ENCODE assay signal across 14 mouse cellular contexts in genomic region chr5:113910705-113911104, GRCm38 (mm10). TPM values are rescaled to one million over a fixed set of nuclear protein-coding genes. Genes with fewer than 3 reads are reported as not detected.
DNase-seq lines count a peak whose midpoint lies in the region; ATAC-seq and TF ChIP-seq lines count a peak whose summit lies in the region.
"Had no signal": no experiment of that assay in that cellular context is flagged by ENCODE, and none has a peak within 500 bp of the region (broad histone marks: within the 10 kb centered on the region; RNA-seq: fewer than 3 reads in every experiment).

No protein-coding gene starts in this region.

- H3K9me3 ChIP-seq in lung, postnatal 0 days (ENCODE audit: low read length): no peaks in the 10 kb centered on the region
- no peaks in the 10 kb centered on the region for H3K9me3 ChIP-seq in kidney, embryonic 15.5 days (replicated peaks)
- H3K9me3 ChIP-seq in liver, embryonic 14.5 days (ENCODE audit: control insufficient read depth, low read length): no peaks in the 10 kb centered on the region
- H3K9me3 ChIP-seq: embryonic facial prominence, embryonic 15.5 days; neural tube, embryonic 13.5 days had no signal

- ATAC-seq in lung, postnatal 0 days: no peak
- no peak for ATAC-seq in kidney, embryonic 15.5 days (replicated peaks; ENCODE audit: low FRiP score)
- no peak for ATAC-seq in liver, embryonic 14.5 days (ENCODE audit: insufficient read depth)
- ATAC-seq: forebrain, embryonic 14.5 days had no signal

- peak overlapping the region; percentile 98; the same call in 1 of the 2 replicates for H3K27ac ChIP-seq in lung, postnatal 0 days (ENCODE audit: low read length)
- peak overlapping the region; percentile 51 for H3K27ac ChIP-seq in kidney, embryonic 15.5 days
- H3K27ac ChIP-seq in liver, embryonic 14.5 days: no peak overlapping the region
- H3K27ac ChIP-seq: embryonic facial prominence, embryonic 15.5 days; heart, adult 2 months; neural tube, embryonic 13.5 days had no signal

- 0 out of 2 replicates have a peak overlapping the region, but pooled peaks have one; percentile 8 for H3K4me2 ChIP-seq in lung, postnatal 0 days (replicated peaks; ENCODE audit: low read depth, low read length)
- no peak overlapping the region for H3K4me2 ChIP-seq in kidney, embryonic 15.5 days
- H3K4me2 ChIP-seq in liver, embryonic 14.5 days (ENCODE audit: low read depth): peak overlapping the region; percentile 38; the same call in 1 of the 2 replicates
- H3K4me2 ChIP-seq: embryonic facial prominence, embryonic 15.5 days; neural tube, embryonic 13.5 days had no signal

- H3K27me3 ChIP-seq in lung, postnatal 0 days (replicated peaks; ENCODE audit: insufficient read depth, low read length): no peaks in the 10 kb centered on the region
- H3K27me3 ChIP-seq in kidney, embryonic 15.5 days: no peaks in the 10 kb centered on the region
- no peaks in the 10 kb centered on the region for H3K27me3 ChIP-seq in liver, embryonic 14.5 days (ENCODE audit: control insufficient read depth, insufficient read depth, low read length)
- H3K27me3 ChIP-seq: embryonic facial prominence, embryonic 15.5 days; neural tube, embryonic 13.5 days had no signal

- no peak for TF ChIP-seq CTCF in lung, postnatal 0 days (IDR thresholded peaks at IDR 0.05)
- TF ChIP-seq CTCF in liver, embryonic 14.5 days (IDR thresholded peaks at IDR 0.05; ENCODE audit: low read depth): no peak

- H3K36me3 ChIP-seq in lung, postnatal 0 days (ENCODE audit: insufficient read depth, low read length): no peaks in the 10 kb centered on the region
- H3K36me3 ChIP-seq in kidney, embryonic 15.5 days: no peaks in the 10 kb centered on the region
- H3K36me3 ChIP-seq in liver, embryonic 14.5 days (replicated peaks; ENCODE audit: control insufficient read depth, insufficient read depth, low read depth): no peaks in the 10 kb centered on the region
- H3K36me3 ChIP-seq: embryonic facial prominence, embryonic 15.5 days; neural tube, embryonic 13.5 days had no signal

- H3K4me1 ChIP-seq in lung, postnatal 0 days (ENCODE audit: insufficient read depth, low read depth, low read length): peaks cover 7% of the 10 kb centered on the region; the same call in 1 of the 2 replicates
- H3K4me1 ChIP-seq in kidney, embryonic 15.5 days: peaks cover 43% of the 10 kb centered on the region
- H3K4me1 ChIP-seq in liver, embryonic 14.5 days (replicated peaks; ENCODE audit: control insufficient read depth in 2 of 2, insufficient read depth in 2 of 2, low read length in 1 of 2): peaks cover 22 to 35% of the 10 kb centered on the region in 2 experiments

- 64% methylated on average over 6 of the region's 6 CpGs for WGBS in lung, postnatal 0 days
- 68% methylated on average over 6 of the region's 6 CpGs for WGBS in kidney, embryonic 15.5 days
- WGBS in liver, embryonic 14.5 days (ENCODE audit: insufficient replicate concordance): 60% methylated on average over 6 of the region's 6 CpGs

- no peak for DNase-seq in lung, postnatal 0 days (ENCODE audit: low spot score)
- DNase-seq in lung, postnatal 10 days: no peak
- DNase-seq in liver, embryonic 14.5 days (ENCODE audit: low read depth in 3 of 3, low spot score in 3 of 3): no peak
- no peak for DNase-seq in T-cell, adult 2 months (ENCODE audit: low spot score)
- no peak for DNase-seq in cerebellum, postnatal 14 days
- no peak for DNase-seq in urinary bladder, postnatal 4 days (ENCODE audit: low spot score in 2 of 2)
- no peak for DNase-seq in left cerebral cortex, adult 18-20 months (ENCODE audit: low spot score in 2 of 2)
- DNase-seq: adrenal gland, postnatal 36 days; heart, adult 2 months; retina, postnatal 1 day had no signal

- no peak overlapping the region for H3K4me3 ChIP-seq in lung, postnatal 0 days (ENCODE audit: low read depth, low read length)
- H3K4me3 ChIP-seq in kidney, embryonic 15.5 days (replicated peaks): no peak overlapping the region
- H3K4me3 ChIP-seq in liver, embryonic 14.5 days (ENCODE audit: insufficient read depth in 1 of 2, low read depth in 2 of 2, low read length in 2 of 2): no peak overlapping the region
- H3K4me3 ChIP-seq: embryonic facial prominence, embryonic 15.5 days; heart, adult 2 months; neural tube, embryonic 13.5 days had no signal

- no peak for TF ChIP-seq EP300 in lung, postnatal 0 days (IDR thresholded peaks at IDR 0.05)
- no peak for TF ChIP-seq EP300 in liver, embryonic 14.5 days (IDR thresholded peaks at IDR 0.05; ENCODE audit: low read depth)

- H3K9ac ChIP-seq in lung, postnatal 0 days (replicated peaks; ENCODE audit: low read depth): no peak overlapping the region
- H3K9ac ChIP-seq in kidney, embryonic 15.5 days: no peak overlapping the region
- no peak overlapping the region for H3K9ac ChIP-seq in liver, embryonic 14.5 days (replicated peaks)
- H3K9ac ChIP-seq: embryonic facial prominence, embryonic 15.5 days; neural tube, embryonic 13.5 days had no signal

RNA-seq across cellular contexts. Expression of gene Coro1c, which starts 2.1 kb away (rescaled TPM):
- 102 and 115 TPM in 2 replicates for polyA plus RNA-seq in lung, postnatal 0 days (2015; fragmentation: Nextera tagmentation; extraction: Ambion mirVana)
- 105 and 119 TPM in 2 replicates for polyA plus RNA-seq in kidney, embryonic 15.5 days (2015; fragmentation: Nextera tagmentation; extraction: Ambion mirVana)
- polyA plus RNA-seq in liver, embryonic 14.5 days (2012; rRNA removed): 26.2 and 32.4 TPM in 2 replicates
- 35.6 and 41.2 TPM in 2 replicates for polyA plus RNA-seq in liver, embryonic 14.5 days (2014; fragmentation: Nextera tagmentation; extraction: Ambion mirVana)
- 10 to 100 TPM; 86.7 to 88.5 TPM for total RNA-seq in left cerebral cortex, adult 18-20 months (2021)
